Mouse (Mus musculus) embryonic facial prominence, embryonic 13.5 days (tissue): ENCODE data around the gene March10. TPM values are rescaled to one million over a fixed set of nuclear protein-coding genes. Genes with fewer than 3 reads are reported as not detected.

Experiments used
- ATAC-seq: fragments of 200-750 bp; cut with Nextera tagmentation; 2 replicates; pipeline ENCODE4 v1.8.0; 2017; ENCODE audit warnings: low read depth; ENCODE audit not compliant: insufficient number of reproducible peaks, insufficient read depth, low FRiP score, low TSS enrichment
- H3K27ac ChIP-seq: fragments of 300-500 bp; sonication (generic); 2 replicates; pipeline ENCODE4 v1.5.1; 2015; ENCODE audit warnings: moderate library complexity, mild to moderate bottlenecking, inconsistent platforms
- H3K27me3 ChIP-seq: fragments of 300-500 bp; sonication (generic); 2 replicates; pipeline ENCODE4 v1.6.1; 2015; ENCODE audit warnings: mild to moderate bottlenecking, inconsistent platforms
- H3K36me3 ChIP-seq: fragments of 300-500 bp; sonication (generic); 2 replicates; pipeline ENCODE4 v1.6.1; 2015; ENCODE audit warnings: mild to moderate bottlenecking, inconsistent platforms
- H3K4me1 ChIP-seq: fragments of 300-500 bp; sonication (generic); 2 replicates; pipeline ENCODE4 v1.6.1; 2015; ENCODE audit warnings: inconsistent platforms
- H3K4me2 ChIP-seq: fragments of 300-500 bp; sonication (generic); 2 replicates; pipeline ENCODE4 v1.6.1; 2015; ENCODE audit warnings: moderate library complexity, mild to moderate bottlenecking, inconsistent platforms
- H3K4me3 ChIP-seq: fragments of 300-500 bp; sonication (generic); 2 replicates; pipeline ENCODE4 v1.5.1; 2015; ENCODE audit warnings: mild to moderate bottlenecking, inconsistent platforms
- H3K9ac ChIP-seq: fragments of 300-500 bp; sonication (generic); 2 replicates; pipeline ENCODE4 v1.6.1; 2015; ENCODE audit warnings: mild to moderate bottlenecking, inconsistent platforms
- H3K9me3 ChIP-seq: fragments of 300-500 bp; sonication (generic); 2 replicates; pipeline ENCODE4 v1.6.1; 2016; ENCODE audit warnings: inconsistent platforms
- WGBS: fragments of 180-500 bp; shearing (Covaris S2); methylation state at CpG from one replicate; pipeline ENCODE4 v1.1.7; 2015; ENCODE audit warnings: mixed read lengths; 5-methylcytosine and 5-hydroxymethylcytosine counted together
- polyA plus RNA-seq: library from polyadenylated mRNA; unstranded; fragments of >200 nt; fragmentation: Nextera tagmentation; extraction: Ambion mirVana; gene quantifications from 2 replicates; pipeline ENCODE4 v1.2.1, GENCODE M21; 2015

March10 gene
- polyA plus RNA-seq, 1 experiment from 2014 or later: not detected

DNA sequence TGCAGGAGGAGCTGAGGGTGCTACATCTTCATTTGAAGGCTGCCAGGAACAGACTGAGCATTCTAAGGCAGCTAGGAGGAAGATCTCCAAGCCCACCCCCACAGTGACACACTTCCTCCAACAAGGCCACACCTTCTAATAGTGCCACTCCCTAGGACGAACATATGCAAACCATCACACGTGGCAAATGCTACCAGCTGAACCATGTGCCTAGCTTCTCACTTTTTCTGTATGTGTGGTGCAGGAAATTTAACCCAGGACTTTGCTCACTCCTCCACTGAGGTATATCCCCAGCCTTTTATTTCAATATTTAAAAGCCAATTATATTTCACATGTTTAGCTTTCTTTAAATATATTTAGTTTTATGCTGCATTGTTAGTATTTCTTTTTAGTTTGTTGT lies 135.4 kb downstream of the March10 start:
- no peak for ATAC-seq
- Histone ChIP-seq H3K9ac (no peak overlapping the region), H3K4me2 (no peak overlapping the region), H3K4me1 (peaks cover 6% of the 10 kb centered on the region), H3K27ac (no peak overlapping the region), H3K9me3 (no peaks in the 10 kb centered on the region), H3K27me3 (no peaks in the 10 kb centered on the region), H3K36me3 (peaks cover 25% of the 10 kb centered on the region), H3K4me3 (no peak overlapping the region)
- WGBS: 53% methylated on average over 2 of the region's 2 CpGs

DNA sequence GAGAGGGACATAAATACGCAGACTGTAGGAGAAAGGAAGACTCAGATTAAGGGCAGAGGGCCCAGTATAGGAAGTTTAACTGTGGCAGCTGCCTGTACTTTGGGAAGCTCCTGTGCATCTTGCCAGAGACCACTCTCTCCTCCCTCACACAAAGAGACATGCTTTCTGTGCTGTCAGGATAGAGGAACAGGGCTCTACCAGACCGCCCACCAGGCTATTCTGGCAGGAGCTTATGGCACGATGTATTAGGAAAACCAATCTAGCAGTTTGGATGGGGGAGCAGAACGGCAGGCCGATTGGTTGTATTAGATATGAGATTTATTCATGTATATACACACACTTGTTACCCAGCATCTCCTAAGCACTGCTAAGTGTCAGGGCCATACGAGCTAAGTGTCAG lies 138.8 kb downstream of the March10 start:
- Histone ChIP-seq H3K4me2 (no peak overlapping the region), H3K4me3 (no peak overlapping the region), H3K9me3 (no peaks in the 10 kb centered on the region), H3K27me3 (no peaks in the 10 kb centered on the region), H3K27ac (no peak overlapping the region), H3K9ac (no peak overlapping the region), H3K36me3 (peaks cover 20% of the 10 kb centered on the region), H3K4me1 (peaks cover 22% of the 10 kb centered on the region)
- no peak for ATAC-seq
- WGBS: 95% methylated on average over 6 of the region's 6 CpGs

DNA sequence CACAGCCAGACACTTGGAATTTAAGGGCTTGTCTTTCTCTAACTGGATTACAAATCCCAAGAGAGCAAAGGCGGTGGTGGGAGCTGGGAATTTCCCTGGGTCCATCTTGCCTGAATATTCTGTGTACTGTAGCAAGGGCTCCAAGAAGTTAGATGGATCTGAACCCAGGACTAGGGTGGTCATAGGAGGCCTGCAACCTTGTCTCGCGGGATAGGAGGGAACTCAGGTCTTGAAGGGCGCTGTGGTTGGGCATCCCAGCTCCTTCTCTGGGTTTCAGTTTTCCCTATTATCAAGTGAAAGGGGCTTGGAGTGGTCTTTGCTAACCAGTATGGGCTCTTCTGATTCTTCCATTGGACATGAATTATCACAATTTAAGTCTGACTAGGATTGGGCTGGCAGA lies 140.4 kb downstream of the March10 start:
- Histone ChIP-seq H3K36me3 (peaks cover 20% of the 10 kb centered on the region), H3K27me3 (no peaks in the 10 kb centered on the region), H3K9ac (no peak overlapping the region), H3K27ac (no peak overlapping the region), H3K4me2 (no peak overlapping the region), H3K9me3 (no peaks in the 10 kb centered on the region), H3K4me1 (peaks cover 38% of the 10 kb centered on the region), H3K4me3 (no peak overlapping the region)
- WGBS: 91% methylated on average over 4 of the region's 4 CpGs
- no peak for ATAC-seq

DNA sequence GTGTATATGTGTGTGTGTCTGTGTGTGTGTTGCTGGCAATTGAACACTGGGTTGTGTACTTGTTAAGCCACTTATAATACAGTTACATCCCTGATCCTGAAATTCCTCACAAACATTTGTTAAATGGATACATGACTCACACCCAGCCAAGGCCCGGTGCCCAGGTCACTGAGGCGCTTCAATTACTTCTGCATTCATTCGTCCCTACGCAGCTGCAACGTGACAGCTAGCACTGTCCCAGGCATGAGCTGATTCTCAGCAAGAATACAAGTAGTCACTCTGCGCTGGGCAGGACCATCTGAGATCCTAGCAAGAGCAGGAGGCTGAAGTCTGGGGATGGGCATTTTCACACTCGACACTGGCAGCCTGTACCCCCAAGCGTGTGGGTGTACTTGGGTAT lies 141.2 kb downstream of the March10 start:
- H3K4me1 ChIP-seq: peaks cover 46% of the 10 kb centered on the region
- no peak overlapping the region for H3K4me2 ChIP-seq
- no peaks in the 10 kb centered on the region for H3K27me3 ChIP-seq
- no peaks in the 10 kb centered on the region for H3K9me3 ChIP-seq
- ATAC-seq: no peak
- no peak overlapping the region for H3K4me3 ChIP-seq
- H3K9ac ChIP-seq: no peak overlapping the region
- WGBS: 85% methylated on average over 8 of the region's 8 CpGs
- peaks cover 20% of the 10 kb centered on the region for H3K36me3 ChIP-seq
- no peak overlapping the region for H3K27ac ChIP-seq

DNA sequence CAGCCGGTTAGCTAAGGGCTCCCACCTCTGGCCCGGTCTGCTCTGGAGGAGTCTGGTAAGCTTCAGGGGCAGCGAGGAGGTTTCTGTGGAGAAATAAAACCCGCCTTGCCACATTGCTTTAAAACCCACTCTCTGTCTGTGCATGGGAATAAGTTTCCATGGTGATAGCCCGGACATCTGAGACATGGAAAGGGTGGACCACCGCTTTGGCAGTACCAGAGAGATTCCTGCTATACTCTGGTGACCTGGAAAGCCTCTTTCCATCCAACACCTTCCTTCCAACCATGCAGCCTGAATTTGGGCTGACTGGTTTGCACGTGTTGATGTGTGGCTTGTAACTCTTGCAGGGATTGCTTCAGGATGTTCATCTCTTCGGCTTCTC lies 142.9 kb downstream of the March10 start:
- Histone ChIP-seq H3K9ac (0 out of 2 replicates have a peak overlapping the region, but pooled peaks have one; percentile 21), H3K36me3 (peaks cover 23% of the 10 kb centered on the region), H3K4me1 (peaks cover 53% of the 10 kb centered on the region), H3K4me2 (peak overlapping the region; percentile 28; the same call in 1 of the 2 replicates), H3K9me3 (no peaks in the 10 kb centered on the region), H3K27me3 (no peaks in the 10 kb centered on the region), H3K27ac (peak overlapping the region; percentile 80), H3K4me3 (no peak overlapping the region)
- 20% methylated on average over 8 of the region's 8 CpGs for WGBS
- no peak for ATAC-seq

DNA sequence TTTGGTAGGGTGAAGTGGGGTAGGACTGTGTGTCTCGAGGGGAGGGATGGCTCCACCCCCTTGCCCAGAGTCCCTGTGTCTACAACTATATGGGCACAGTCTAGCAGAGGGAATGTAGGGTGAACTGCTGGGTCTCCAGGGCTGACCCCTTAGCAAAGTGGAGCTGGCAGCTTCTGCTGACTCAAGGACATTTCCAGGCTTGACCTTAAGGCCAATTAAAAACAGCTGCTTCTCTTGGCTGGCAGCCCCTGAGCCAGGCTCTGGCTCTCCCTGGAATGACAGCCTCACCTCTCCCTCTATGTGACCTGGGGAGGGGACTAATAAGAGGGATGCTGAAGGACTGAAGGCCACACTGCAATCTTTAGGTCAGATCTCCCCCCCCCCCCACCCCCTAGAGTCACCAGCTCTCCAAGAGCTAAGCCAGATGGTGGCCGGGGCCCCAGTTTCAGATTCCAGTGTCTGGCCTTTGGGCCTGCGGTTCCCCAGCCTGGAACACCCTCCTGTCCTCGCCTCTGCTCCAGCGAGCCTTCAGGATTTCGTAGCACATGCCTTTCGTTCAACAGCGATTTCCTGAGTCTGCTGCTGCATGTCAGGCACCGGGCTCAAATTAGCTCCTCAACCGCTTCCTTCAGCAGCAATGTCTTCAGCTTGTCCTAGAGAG lies 143.4 kb downstream of the March10 start:
- WGBS: 10% methylated on average over 10 of the region's 10 CpGs
- Histone ChIP-seq H3K9ac (peak overlapping the region; percentile 36; the same call in 1 of the 2 replicates), H3K4me1 (peaks cover 54% of the 10 kb centered on the region), H3K27ac (peak overlapping the region; percentile 80), H3K4me3 (no peak overlapping the region), H3K36me3 (peaks cover 23% of the 10 kb centered on the region), H3K9me3 (no peaks in the 10 kb centered on the region), H3K27me3 (no peaks in the 10 kb centered on the region), H3K4me2 (peak overlapping the region; percentile 28; the same call in 1 of the 2 replicates)
- no peak for ATAC-seq

DNA sequence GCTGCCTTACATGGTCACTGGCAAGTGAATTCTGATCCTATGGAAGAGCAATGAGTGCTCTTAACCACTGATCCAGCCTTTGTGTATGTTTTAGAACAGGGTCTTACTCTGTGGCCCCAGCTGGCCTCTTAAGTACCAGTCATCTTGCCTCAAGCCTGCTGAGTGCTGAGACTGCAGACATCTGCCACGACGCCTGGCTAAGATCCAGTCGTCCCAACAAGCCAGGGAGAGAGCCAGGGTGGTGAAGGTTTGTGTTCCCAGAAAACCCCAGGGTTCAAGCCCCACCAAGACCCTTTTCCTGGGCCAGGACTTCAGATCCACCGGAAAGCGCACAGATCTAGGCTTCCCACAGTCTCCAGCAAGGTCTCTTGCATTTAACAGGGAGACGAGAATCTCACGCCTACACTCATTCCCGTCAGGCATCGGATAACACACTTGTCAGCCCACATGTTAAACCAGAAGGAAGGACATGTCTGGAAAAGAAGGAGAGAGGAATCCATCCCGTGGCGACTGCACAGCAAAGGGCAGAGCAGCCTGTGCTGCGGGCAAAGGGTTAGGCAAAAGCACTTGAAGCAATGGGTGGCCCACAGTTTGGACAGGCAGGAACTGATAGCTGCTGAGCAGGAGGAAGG lies 144.1 kb downstream of the March10 start:
- H3K36me3 ChIP-seq: peaks cover 21% of the 10 kb centered on the region
- ATAC-seq: 0 out of 2 replicates have a peak, but pooled peaks have one; percentile 29
- peak overlapping the region; percentile 80 for H3K27ac ChIP-seq
- no peak overlapping the region for H3K4me3 ChIP-seq
- no peak overlapping the region for H3K4me2 ChIP-seq
- peak overlapping the region; percentile 36; the same call in 1 of the 2 replicates for H3K9ac ChIP-seq
- peaks cover 54% of the 10 kb centered on the region for H3K4me1 ChIP-seq
- H3K9me3 ChIP-seq: no peaks in the 10 kb centered on the region
- H3K27me3 ChIP-seq: no peaks in the 10 kb centered on the region
- 26% methylated on average over 12 of the region's 12 CpGs for WGBS

DNA sequence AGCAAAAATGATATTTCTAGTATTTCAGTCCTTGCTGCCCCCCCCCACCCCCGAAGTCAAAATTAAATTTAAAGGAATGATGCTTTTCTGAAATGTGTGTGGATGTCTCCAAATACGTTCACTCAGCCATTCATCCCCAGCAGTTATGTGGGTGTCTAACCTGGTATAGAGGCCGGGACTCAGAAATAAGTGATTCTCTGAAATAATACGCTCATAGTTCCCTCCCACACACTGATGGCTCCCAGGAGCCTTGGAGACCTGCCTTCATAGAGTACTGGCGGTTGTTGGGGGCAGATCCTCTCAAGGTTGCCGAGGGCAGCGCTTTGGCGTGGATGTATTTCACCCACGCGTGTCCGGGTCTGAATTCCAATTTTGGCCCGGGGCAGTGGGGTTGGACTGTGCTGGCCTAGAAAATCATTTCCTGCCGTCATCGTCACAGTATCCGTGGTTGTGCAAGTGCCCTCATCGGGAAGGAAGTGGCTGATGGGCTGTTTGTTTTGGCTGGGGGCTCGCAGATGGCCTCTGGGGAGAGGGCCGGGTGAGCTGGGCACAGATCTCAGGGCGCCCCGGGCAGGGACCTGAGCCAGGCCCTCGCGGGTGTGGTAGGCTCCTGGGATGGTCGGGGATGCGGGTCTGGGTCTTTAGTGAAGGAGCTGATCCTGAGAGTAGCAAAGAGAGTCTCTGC lies 145.1 kb downstream of the March10 start:
- H3K4me1 ChIP-seq: peaks cover 54% of the 10 kb centered on the region
- H3K4me2 ChIP-seq: peak overlapping the region; percentile 38
- peaks cover 21% of the 10 kb centered on the region for H3K36me3 ChIP-seq
- no peaks in the 10 kb centered on the region for H3K9me3 ChIP-seq
- peak overlapping the region; percentile 80 for H3K27ac ChIP-seq
- 33% methylated on average over 24 of the region's 24 CpGs for WGBS
- H3K9ac ChIP-seq: 0 out of 2 replicates have a peak overlapping the region, but pooled peaks have one; percentile 51
- H3K4me3 ChIP-seq: peak overlapping the region; percentile 6; the same call in 1 of the 2 replicates
- no peak for ATAC-seq
- H3K27me3 ChIP-seq: no peaks in the 10 kb centered on the region

Other genes starting within 250 kb of the March10 start
- gene Mrc2, start 164.1 kb downstream of the March10 start, polyA plus RNA-seq: 30.8 and 31.1 TPM in 2 replicates
- 8.2 TPM in 2 replicates for gene Tanc2, start 133.3 kb upstream of the March10 start, polyA plus RNA-seq